Mouse (Mus musculus) spleen, adult 2 months (tissue): ENCODE results near the gene Stox1. TPM values are rescaled to one million over a fixed set of nuclear protein-coding genes. Genes with fewer than 3 reads are reported as not detected.

Experiments
- DNase-seq, 2 experiments: peaks; one replicate each; pipeline versions ENCODE4 v3.0.0 to v3.0.0-alpha.2; 2012 to 2021; ENCODE audit warnings: low spot score in 2 of 2, low read depth in 1 of 2
- H3K27ac ChIP-seq: fragments of 200-500 bp; 2 replicates; pipeline ENCODE4 v1.5.1; 2012; ENCODE audit warnings: low read length, inconsistent platforms; ENCODE audit not compliant: insufficient read depth
- H3K27me3 ChIP-seq: fragments of 200-500 bp; 2 replicates; pipeline ENCODE4 v1.6.1; 2012; ENCODE audit warnings: mild to moderate bottlenecking, moderate library complexity, low read length, inconsistent platforms; ENCODE audit not compliant: control insufficient read depth, insufficient read depth
- H3K36me3 ChIP-seq: fragments of 200-500 bp; 2 replicates; pipeline ENCODE4 v1.6.1; 2012; ENCODE audit warnings: mild to moderate bottlenecking, low read length, inconsistent platforms; ENCODE audit not compliant: control insufficient read depth, insufficient read depth
- H3K4me1 ChIP-seq: fragments of 200-500 bp; 2 replicates; pipeline ENCODE4 v1.6.1; 2011; ENCODE audit warnings: inconsistent platforms; ENCODE audit not compliant: control insufficient read depth, insufficient read depth, insufficient read length
- H3K4me3 ChIP-seq: fragments of 200-500 bp; 2 replicates; pipeline ENCODE4 v1.5.1; 2011; ENCODE audit warnings: mild to moderate bottlenecking, inconsistent platforms; ENCODE audit not compliant: insufficient read depth, insufficient read length; ENCODE audit errors: extremely low read depth
- CTCF ChIP-seq: fragments of 200-500 bp; IDR thresholded peaks from 2 replicates; pipeline ENCODE4 v1.5.1; 2011; ENCODE audit warnings: mild to moderate bottlenecking, inconsistent platforms; ENCODE audit not compliant: insufficient read depth, insufficient read length, insufficient replicate concordance; ENCODE audit errors: extremely low read depth
- POLR2A ChIP-seq: fragments of 200-500 bp; IDR thresholded peaks from 2 replicates; pipeline ENCODE4 v1.6.1; 2011; ENCODE audit warnings: low read depth, low read length, inconsistent platforms
- whole genome bisulfite sequencing: fragments of 180-500 bp; shearing (Covaris S2); methylation state at CpG from one replicate; pipeline ENCODE4 v1.1.7; 2018; 5-methylcytosine and 5-hydroxymethylcytosine counted together
- polyA plus RNA-seq: library from polyadenylated mRNA; depleted of rRNA; stranded (reverse); fragments of >200 nt; gene quantifications from 2 replicates; pipeline ENCODE4 v1.2.3, GENCODE M21; 2012; rRNA removed

Stox1 gene
- 0.14 and 0.20 TPM in 2 replicates for polyA plus RNA-seq

- WGBS = 3% methylated on average over 84 of the region's 85 CpGs
- Histone ChIP-seq H3K27ac (no peak within 1 kb of the TSS), H3K36me3 (no peaks in the 10 kb centered on the region), H3K4me3 (peak within 1 kb of the TSS; percentile 63; the same call in 1 of the 2 replicates), H3K27me3 (peaks cover 9% of the 10 kb centered on the region; the same call in 1 of the 2 replicates), H3K4me1 (peaks cover 2% of the 10 kb centered on the region)
- DNase-seq = peak; percentile 7 to 40
- 0 out of 2 replicates have a peak, but pooled peaks have one; percentile 5 for TF ChIP-seq CTCF
- no peak for TF ChIP-seq POLR2A
Measured at GRCm38 (mm10) chr10:62725771-62726687, at the start of gene Stox1. Gene Stox1 (minus strand): TSS chr10:62726128.

- no peak for DNase-seq
- no peak overlapping the region for H3K4me3 ChIP-seq
- 85% methylated on average over 6 of the region's 6 CpGs for WGBS
- H3K4me1 ChIP-seq = no peaks in the 10 kb centered on the region
- no peak for TF ChIP-seq CTCF
- H3K27ac ChIP-seq = no peak overlapping the region
- H3K27me3 ChIP-seq = no peaks in the 10 kb centered on the region
- H3K36me3 ChIP-seq = peaks cover 50% of the 10 kb centered on the region
Measured at GRCm38 (mm10) chr10:62750781-62751180, 24.9 kb upstream of the Stox1 start.

GRCm38 (mm10) chr10:62739961-62740737 lies 14.2 kb upstream of the Stox1 start:
- Histone ChIP-seq H3K36me3 (peaks cover 16% of the 10 kb centered on the region; the same call in 1 of the 2 replicates), H3K4me3 (no peak overlapping the region), H3K27me3 (no peaks in the 10 kb centered on the region), H3K4me1 (no peaks in the 10 kb centered on the region), H3K27ac (no peak overlapping the region)
- TF ChIP-seq POLR2A = no peak
- TF ChIP-seq CTCF = no peak
- 68% methylated on average over 4 of the region's 4 CpGs for WGBS
- no peak for DNase-seq

GRCm38 (mm10) chr10:62736965-62737688 lies 11.2 kb upstream of the Stox1 start:
- no peak overlapping the region for H3K27ac ChIP-seq
- DNase-seq = no peak
- H3K36me3 ChIP-seq = peaks cover 3% of the 10 kb centered on the region; the same call in 1 of the 2 replicates
- H3K27me3 ChIP-seq = no peaks in the 10 kb centered on the region
- TF ChIP-seq POLR2A (no peak), CTCF (no peak)
- WGBS = 27% methylated on average over 4 of the region's 4 CpGs
- no peaks in the 10 kb centered on the region for H3K4me1 ChIP-seq
- no peak overlapping the region for H3K4me3 ChIP-seq

GRCm38 (mm10) chr10:62730826-62731225 lies 4.9 kb upstream of the Stox1 start:
- Histone ChIP-seq H3K4me3 (no peak overlapping the region), H3K4me1 (no peaks in the 10 kb centered on the region; the same call in 1 of the 2 replicates), H3K27ac (no peak overlapping the region), H3K27me3 (peaks cover 5% of the 10 kb centered on the region; the same call in 1 of the 2 replicates), H3K36me3 (no peaks in the 10 kb centered on the region)
- no peak for TF ChIP-seq POLR2A
- no peak for TF ChIP-seq CTCF
- DNase-seq = no peak
- WGBS = 69% methylated on average over 10 of the region's 10 CpGs

GRCm38 (mm10) chr10:62724936-62725335 lies 992 bp downstream of the Stox1 start:
- DNase-seq = no peak
- TF ChIP-seq CTCF = no peak
- no peak for TF ChIP-seq POLR2A
- Histone ChIP-seq H3K4me3 (no peak overlapping the region), H3K27ac (no peak overlapping the region), H3K4me1 (peaks cover 2% of the 10 kb centered on the region), H3K27me3 (peaks cover 9% of the 10 kb centered on the region; the same call in 1 of the 2 replicates), H3K36me3 (no peaks in the 10 kb centered on the region)
- 17% methylated on average over 7 of the region's 7 CpGs for WGBS
